Comparison of ENCODE assay signal across 10 mouse cellular contexts in the genomic region with DNA sequence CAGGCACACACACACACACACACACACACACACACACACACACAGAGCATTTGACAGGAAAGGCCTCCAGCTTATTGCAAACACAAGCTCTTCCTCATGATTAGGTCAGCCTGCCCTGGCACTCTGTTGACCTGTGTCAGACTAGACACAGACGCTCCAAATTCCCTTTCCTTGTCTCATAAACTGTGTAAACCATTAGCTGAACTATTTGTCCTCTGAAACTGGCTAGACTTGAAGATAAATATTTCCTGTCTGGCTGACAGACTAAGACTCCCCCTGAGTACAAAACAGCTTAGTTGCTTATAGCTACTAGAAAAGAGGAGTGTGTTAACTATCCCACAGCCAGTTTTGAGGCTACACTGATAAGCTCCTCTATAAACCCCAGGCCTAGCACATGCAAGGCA. TPM values are rescaled to one million over a fixed set of nuclear protein-coding genes. Genes with fewer than 3 reads are reported as not detected.
DNase-seq lines count a peak whose midpoint lies in the region; ATAC-seq and TF ChIP-seq lines count a peak whose summit lies in the region.
"Had no signal": no experiment of that assay in that cellular context is flagged by ENCODE, and none has a peak within 500 bp of the region (broad histone marks: within the 10 kb centered on the region; RNA-seq: fewer than 3 reads in every experiment).

No protein-coding gene starts in this region.

- no peaks in the 10 kb centered on the region for H3K36me3 ChIP-seq in testis, adult 2 months (ENCODE audit: control insufficient read depth, insufficient read depth, low read length)
- no peaks in the 10 kb centered on the region for H3K36me3 ChIP-seq in heart, embryonic 16.5 days (ENCODE audit: control insufficient read depth, insufficient read depth)
- H3K36me3 ChIP-seq in liver, embryonic 16.5 days (ENCODE audit: control insufficient read depth, insufficient read depth) = no peaks in the 10 kb centered on the region
- H3K36me3 ChIP-seq: embryonic facial prominence, embryonic 15.5 days; midbrain, embryonic 12.5 days had no signal

- H3K4me1 ChIP-seq in testis, adult 2 months (ENCODE audit: control insufficient read depth, insufficient read depth, low read length) = no peaks in the 10 kb centered on the region
- no peaks in the 10 kb centered on the region for H3K4me1 ChIP-seq in heart, embryonic 16.5 days (ENCODE audit: control insufficient read depth, insufficient read depth, low read length)
- H3K4me1 ChIP-seq in liver, embryonic 16.5 days (ENCODE audit: control insufficient read depth, low read depth, low read length) = no peaks in the 10 kb centered on the region; the same call in 1 of the 2 replicates
- H3K4me1 ChIP-seq: embryonic facial prominence, embryonic 15.5 days; midbrain, embryonic 12.5 days had no signal

- WGBS in heart, embryonic 16.5 days = 21% methylated on average over 1 of the region's 1 CpGs
- 17% methylated on average over 1 of the region's 1 CpGs for WGBS in liver, embryonic 16.5 days (ENCODE audit: insufficient replicate concordance)

- H3K9me3 ChIP-seq in heart, embryonic 16.5 days (replicated peaks; ENCODE audit: control insufficient read depth, low read length) = no peaks in the 10 kb centered on the region
- H3K9me3 ChIP-seq in liver, embryonic 16.5 days (replicated peaks; ENCODE audit: control insufficient read depth, low read length) = no peaks in the 10 kb centered on the region
- H3K9me3 ChIP-seq: embryonic facial prominence, embryonic 15.5 days; midbrain, embryonic 12.5 days had no signal

- no peak overlapping the region for H3K4me3 ChIP-seq in testis, adult 2 months (ENCODE audit: control insufficient read depth, low read depth, low read length)
- H3K4me3 ChIP-seq in heart, embryonic 16.5 days (ENCODE audit: low read length) = no peak overlapping the region
- no peak overlapping the region for H3K4me3 ChIP-seq in liver, embryonic 16.5 days (ENCODE audit: low read depth, low read length)
- H3K4me3 ChIP-seq: embryonic facial prominence, embryonic 15.5 days; midbrain, embryonic 12.5 days had no signal

- H3K4me2 ChIP-seq in heart, embryonic 16.5 days (ENCODE audit: low read depth, low read length) = no peak overlapping the region
- no peak overlapping the region for H3K4me2 ChIP-seq in liver, embryonic 16.5 days (ENCODE audit: low read depth, low read length)
- H3K4me2 ChIP-seq: embryonic facial prominence, embryonic 15.5 days; midbrain, embryonic 12.5 days had no signal

- no peaks in the 10 kb centered on the region for H3K27me3 ChIP-seq in testis, adult 2 months (ENCODE audit: control insufficient read depth, insufficient read depth, low read length)
- H3K27me3 ChIP-seq in heart, embryonic 16.5 days (ENCODE audit: control insufficient read depth, insufficient read depth, low read length) = no peaks in the 10 kb centered on the region
- no peaks in the 10 kb centered on the region for H3K27me3 ChIP-seq in liver, embryonic 16.5 days (ENCODE audit: control insufficient read depth, insufficient read depth, low read depth, low read length)
- H3K27me3 ChIP-seq: embryonic facial prominence, embryonic 15.5 days; midbrain, embryonic 12.5 days had no signal

- no peak overlapping the region for H3K9ac ChIP-seq in heart, embryonic 16.5 days (ENCODE audit: low read length)
- H3K9ac ChIP-seq in liver, embryonic 16.5 days (ENCODE audit: low read depth, low read length) = no peak overlapping the region
- H3K9ac ChIP-seq: embryonic facial prominence, embryonic 15.5 days; midbrain, embryonic 12.5 days had no signal

- H3K27ac ChIP-seq in testis, adult 2 months (ENCODE audit: control insufficient read depth, insufficient read depth, low read depth, low read length) = 0 out of 2 replicates have a peak overlapping the region, but pooled peaks have one; percentile 26
- peak overlapping the region; percentile 70 for H3K27ac ChIP-seq in heart, embryonic 16.5 days (ENCODE audit: low read length)
- H3K27ac ChIP-seq in liver, embryonic 16.5 days (ENCODE audit: low read length) = 0 out of 2 replicates have a peak overlapping the region, but pooled peaks have one; percentile 26
- H3K27ac ChIP-seq: embryonic facial prominence, embryonic 15.5 days; midbrain, embryonic 12.5 days had no signal

- ATAC-seq in heart, embryonic 16.5 days (replicated peaks; ENCODE audit: extremely low read depth, insufficient read depth, low FRiP score) = peak; percentile 52; the same call in 1 of the 2 replicates
- ATAC-seq in liver, embryonic 16.5 days (ENCODE audit: low read depth) = 0 out of 2 replicates have a peak, but pooled peaks have one; percentile 39

- no peak for TF ChIP-seq POLR2A in testis, adult 2 months (IDR thresholded peaks at IDR 0.05; ENCODE audit: control insufficient read depth, low read depth, low read length)

- TF ChIP-seq CTCF in testis, adult 2 months (IDR thresholded peaks at IDR 0.05; ENCODE audit: control insufficient read depth, insufficient read depth, insufficient replicate concordance, low read depth, low read length) = no peak

- no peak for DNase-seq in testis, postnatal 10 days (ENCODE audit: low spot score)
- no peak for DNase-seq in layer of hippocampus, adult 9-10 months (ENCODE audit: low spot score)
- DNase-seq in adrenal gland, postnatal 4 days (ENCODE audit: low spot score in 2 of 2) = no peak
- no peak for DNase-seq in B cell, adult 2 months
- DNase-seq: thymus, adult 2 months had no signal

RNA-seq across cellular contexts. Expression of gene Zcchc10, which starts 9.7 kb away (rescaled TPM):
- polyA plus RNA-seq in testis, adult 2 months (2012; rRNA removed) = 3.5 and 4.8 TPM in 2 replicates
- 12.8 and 16.7 TPM in 2 replicates for polyA plus RNA-seq in heart, embryonic 16.5 days (2015; fragmentation: Nextera tagmentation; extraction: Ambion mirVana)
- 6.0 and 7.3 TPM in 2 replicates for polyA plus RNA-seq in liver, embryonic 16.5 days (2015; fragmentation: Nextera tagmentation; extraction: Ambion mirVana)
- 10 to 100 TPM; 12.5 to 16.4 TPM for total RNA-seq in adrenal gland, postnatal 4 days (2021)

RNA-seq across cellular contexts. Expression of gene Hspa4, which starts 14.5 kb away (rescaled TPM):
- 36.0 and 38.9 TPM in 2 replicates for polyA plus RNA-seq in testis, adult 2 months (2012; rRNA removed)
- 66.6 and 72.8 TPM in 2 replicates for polyA plus RNA-seq in heart, embryonic 16.5 days (2015; fragmentation: Nextera tagmentation; extraction: Ambion mirVana)
- 32.4 and 33.7 TPM in 2 replicates for polyA plus RNA-seq in liver, embryonic 16.5 days (2015; fragmentation: Nextera tagmentation; extraction: Ambion mirVana)
- 100 to 1,000 TPM; 150 to 168 TPM for total RNA-seq in adrenal gland, postnatal 4 days (2021)

RNA-seq across cellular contexts. Expression of gene Aff4, which starts 35.9 kb away (rescaled TPM):
- 21.1 and 22.9 TPM in 2 replicates for polyA plus RNA-seq in testis, adult 2 months (2012; rRNA removed)
- 23.0 and 31.7 TPM in 2 replicates for polyA plus RNA-seq in heart, embryonic 16.5 days (2015; fragmentation: Nextera tagmentation; extraction: Ambion mirVana)
- polyA plus RNA-seq in liver, embryonic 16.5 days (2015; fragmentation: Nextera tagmentation; extraction: Ambion mirVana) = 8.3 and 8.6 TPM in 2 replicates
- total RNA-seq in adrenal gland, postnatal 4 days (2021) = 100 to 1,000 TPM; 163 to 187 TPM
